Mouse (Mus musculus) liver, postnatal 0 days (tissue): Measurements from ENCODE around the gene Gm20388.

ENCODE experiments used
- CTCF ChIP-seq: sonication (generic); IDR thresholded peaks from 2 replicates; pipeline ENCODE4 v1.5.1; 2016; ENCODE audit warnings: antibody characterized with exemption, low read depth
- EP300 ChIP-seq: IDR thresholded peaks from 2 replicates; pipeline ENCODE4 v1.6.1; 2016; ENCODE audit warnings: antibody characterized with exemption, low read depth, mild to moderate bottlenecking

- TF ChIP-seq CTCF (no peak), EP300 (no peak)
Observed at GRCm38 (mm10) chr8:120806780-120807264, 896.2 kb downstream of the Gm20388 start.
